Mouse (Mus musculus) forelimb bud, embryonic 11.5 days (tissue): ENCODE data around the gene Gal3st2.
"Not testable (repeated sequence)": the region's sequence is repeated elsewhere in the genome, so short reads cannot be mapped to it uniquely, and the experiment has no call there.

ENCODE experiments used
- DNase-seq: peaks from one replicate; pipeline ENCODE4 v3.0.0-alpha.2; 2012; ENCODE audit warnings: low read depth, low spot score

Gal3st2 gene

GRCm38 (mm10) chr1:93861048-93861447 is at the start of gene Gal3st2:
Gene Gal3st2 (plus strand): TSS chr1:93861306.
- not testable (repeated sequence) for DNase-seq

- no peak for DNase-seq
Observed at GRCm38 (mm10) chr1:93811495-93812039, 49.5 kb upstream of the Gal3st2 start.

DNA sequence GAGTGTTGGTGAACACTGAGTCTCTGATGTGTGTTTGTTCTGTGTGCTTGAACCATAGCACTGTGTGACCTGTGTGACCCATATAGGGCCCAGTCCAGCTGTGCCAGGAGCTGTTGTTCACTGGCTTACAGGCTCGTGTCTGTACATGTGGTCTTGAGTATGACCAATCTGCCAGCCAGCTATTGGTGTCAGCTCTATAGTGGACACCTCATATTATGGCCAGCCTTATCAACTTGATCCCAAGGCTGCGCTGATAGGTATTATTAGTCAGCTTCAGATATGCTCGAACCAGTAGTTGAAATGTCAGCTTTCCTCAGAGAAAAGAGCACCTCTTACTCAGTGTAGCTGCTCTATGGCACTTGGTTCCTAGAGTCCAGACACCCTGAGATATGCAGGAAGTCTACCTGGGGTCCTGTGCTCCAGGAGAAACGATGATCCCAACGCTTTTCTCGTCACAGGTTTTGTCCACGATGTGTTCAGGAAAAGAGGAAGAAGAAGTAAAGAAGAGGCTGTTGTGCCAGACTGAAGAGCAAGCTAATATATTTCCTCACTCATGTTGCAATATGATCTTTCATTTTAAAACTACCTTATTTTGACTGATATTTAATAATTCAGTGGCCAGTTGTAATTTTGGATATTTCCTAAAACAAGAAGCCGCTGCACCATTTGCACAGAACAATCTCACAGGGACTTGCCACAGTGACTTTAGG is 43.1 kb upstream of the Gal3st2 start:
- no peak for DNase-seq

DNA sequence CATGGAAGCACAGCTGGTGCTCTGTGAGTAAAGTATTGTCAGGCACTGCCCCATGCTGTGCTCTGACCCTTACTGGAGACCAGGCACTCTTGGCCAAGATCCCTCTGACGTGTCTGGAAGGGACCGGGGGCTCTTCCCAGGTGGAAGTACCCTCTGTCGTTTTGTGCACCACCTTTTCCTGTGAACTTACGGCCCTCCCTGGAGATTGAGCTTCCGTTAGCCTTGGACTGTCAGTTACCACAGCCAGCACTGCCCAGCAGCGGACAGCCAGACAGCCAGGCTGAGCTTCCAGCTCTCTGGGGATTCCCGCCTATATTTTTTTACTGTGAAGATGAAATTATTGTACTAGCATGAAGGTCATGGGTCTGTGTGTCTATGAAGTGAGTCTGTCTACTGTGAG is 42.4 kb upstream of the Gal3st2 start:
- no peak for DNase-seq

DNA sequence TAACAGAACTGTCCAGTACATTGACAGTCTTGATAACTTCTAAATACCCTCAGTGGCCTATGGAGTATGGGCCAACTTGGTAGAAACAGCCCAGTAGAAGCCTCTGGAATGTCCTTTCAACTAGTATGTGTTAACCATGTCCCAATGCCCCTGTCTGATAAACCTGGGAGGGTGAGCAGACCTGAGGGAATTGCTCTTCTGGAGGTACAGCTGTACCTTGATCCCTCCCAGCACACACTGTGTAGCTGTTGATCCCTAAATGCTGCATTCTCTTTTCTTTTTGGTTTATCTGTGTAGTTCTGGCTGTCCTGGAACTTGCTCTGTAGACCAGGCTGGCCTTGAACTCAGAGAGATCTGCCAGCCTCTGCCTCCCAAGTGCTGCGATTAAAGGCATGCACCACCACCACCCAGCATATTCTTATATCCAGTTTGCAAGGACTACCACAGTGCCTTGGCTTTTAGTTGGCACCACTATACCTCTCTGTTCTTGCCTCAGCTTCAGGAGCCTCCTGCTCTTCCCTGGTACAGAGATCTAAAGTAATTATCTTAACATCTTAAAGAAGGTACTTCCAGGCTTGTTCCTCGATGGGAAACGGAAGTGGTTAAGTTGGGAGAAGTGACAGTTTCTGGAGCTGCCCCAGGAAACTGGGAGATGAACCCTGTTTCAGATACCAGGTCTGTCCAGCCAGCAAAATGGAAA is 37.2 kb upstream of the Gal3st2 start:
- no peak for DNase-seq

- no peak for DNase-seq
Observed at GRCm38 (mm10) chr1:93824609-93825008, 36.5 kb upstream of the Gal3st2 start, which contains the start of gene D2hgdh. Gene D2hgdh (plus strand): TSS chr1:93824909.

DNA sequence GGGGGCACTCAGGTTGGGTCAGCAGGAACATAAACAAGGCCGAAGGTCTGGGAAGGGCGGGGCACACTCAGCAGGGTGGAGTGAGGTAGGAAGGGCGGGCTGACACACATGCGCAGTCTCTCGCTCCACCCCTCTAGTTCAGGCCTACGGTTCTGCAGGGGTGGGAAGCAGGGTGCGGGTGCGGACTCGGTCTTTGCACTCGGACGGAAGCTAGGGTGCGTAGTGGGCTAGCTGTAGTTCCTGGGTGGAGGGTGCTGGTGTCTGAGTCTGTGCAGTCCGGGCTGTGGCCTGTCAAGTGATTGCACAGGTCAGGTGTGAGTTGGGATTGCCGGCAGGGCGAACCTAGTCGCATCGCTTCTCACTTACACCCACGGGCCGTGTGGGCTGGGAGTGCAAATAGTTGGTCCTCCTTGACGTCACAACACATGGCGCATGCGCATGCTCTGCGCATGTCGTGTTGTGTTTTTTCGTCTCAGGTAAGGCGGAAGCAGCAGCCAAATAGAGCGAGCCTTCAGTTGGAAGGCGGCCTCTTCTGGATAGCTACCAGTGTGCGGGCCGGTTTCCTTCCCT is 35.9 kb upstream of the Gal3st2 start:
- peak; percentile 99 for DNase-seq

- no peak for DNase-seq
Observed at GRCm38 (mm10) chr1:93825771-93826539, 35.2 kb upstream of the Gal3st2 start.

GRCm38 (mm10) chr1:93826540-93826835 is 34.6 kb upstream of the Gal3st2 start:
- no peak for DNase-seq

- DNase-seq = not testable (repeated sequence)
Observed at GRCm38 (mm10) chr1:93832754-93833360, 28.2 kb upstream of the Gal3st2 start.

DNA sequence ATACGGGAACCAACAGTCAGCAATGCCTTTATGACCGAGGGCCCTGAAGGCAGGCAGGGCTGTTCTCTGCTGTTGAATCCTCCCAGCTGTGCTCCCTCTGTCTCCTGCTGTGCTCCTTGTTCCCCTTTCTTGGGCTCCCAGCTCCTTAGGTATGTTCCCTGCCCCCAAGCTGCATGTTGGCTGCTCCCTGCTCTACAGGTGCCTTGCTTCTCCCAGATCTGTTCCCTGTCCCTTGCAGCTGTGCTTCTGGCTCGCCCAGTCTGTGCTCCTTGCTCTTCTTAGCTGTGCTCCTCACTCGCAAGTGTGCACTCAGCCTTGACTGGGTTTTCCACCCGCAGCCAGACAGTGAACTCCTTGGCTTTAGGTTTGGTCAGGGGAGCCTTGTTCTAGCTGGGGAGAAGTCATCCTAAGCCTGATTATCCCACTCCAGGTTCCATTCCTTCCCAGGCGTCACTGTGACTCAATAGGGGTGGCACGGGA is 26.4 kb upstream of the Gal3st2 start:
- no peak for DNase-seq

GRCm38 (mm10) chr1:93835211-93835610 is 25.9 kb upstream of the Gal3st2 start:
- no peak for DNase-seq

DNA sequence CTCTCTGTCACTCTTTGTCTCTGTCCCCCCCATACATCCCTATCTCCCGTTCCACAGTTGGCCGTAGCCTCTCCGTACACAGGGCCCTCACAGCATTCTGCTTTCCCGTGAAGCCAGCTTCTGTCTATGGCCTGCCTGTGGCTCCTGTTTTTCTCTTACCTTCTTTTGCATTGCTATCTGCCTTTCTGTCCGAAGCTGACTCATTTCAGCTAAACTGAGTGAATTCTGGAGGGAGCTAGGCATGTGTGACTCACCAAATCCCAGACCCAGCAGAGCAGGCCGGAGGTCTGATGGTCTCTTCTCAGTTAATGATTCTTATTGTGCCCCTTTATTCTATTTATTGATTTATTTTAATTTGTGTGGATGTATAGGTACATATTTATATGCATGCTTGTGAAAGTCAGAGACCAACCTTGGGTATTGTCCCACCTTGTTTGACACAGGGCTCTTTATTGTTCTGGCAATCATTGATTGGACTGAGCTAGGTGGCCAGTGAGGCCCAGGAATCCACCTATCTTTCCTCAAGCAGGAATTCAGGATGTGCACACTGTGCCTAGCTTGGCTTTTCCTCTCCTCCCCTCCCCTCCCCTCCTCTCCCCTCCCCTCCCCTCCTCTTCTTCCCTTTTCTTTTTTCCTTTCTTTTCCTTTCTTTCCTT is 25.1 kb upstream of the Gal3st2 start:
- DNase-seq = no peak

- DNase-seq = no peak
Observed at GRCm38 (mm10) chr1:93836532-93836913, 24.6 kb upstream of the Gal3st2 start.

GRCm38 (mm10) chr1:93837335-93837734 is 23.8 kb upstream of the Gal3st2 start:
- no peak for DNase-seq

GRCm38 (mm10) chr1:93838569-93838968 is 22.5 kb upstream of the Gal3st2 start:
- DNase-seq = not testable (repeated sequence)

- not testable (repeated sequence) for DNase-seq
Observed at GRCm38 (mm10) chr1:93845766-93846366, 15.2 kb upstream of the Gal3st2 start.

GRCm38 (mm10) chr1:93855790-93856189 is 5.3 kb upstream of the Gal3st2 start:
- not testable (repeated sequence) for DNase-seq

GRCm38 (mm10) chr1:93857370-93857769 is 3.7 kb upstream of the Gal3st2 start:
- no peak for DNase-seq

GRCm38 (mm10) chr1:93857991-93858390 is 3.1 kb upstream of the Gal3st2 start:
- no peak for DNase-seq
